Mouse (Mus musculus): ENCODE results near the gene 4931422A03Rik.

The 4931422A03Rik gene

GRCm38 (mm10) chr2:103935691-103936435 lies 92.3 kb downstream of the 4931422A03Rik start:
- no peak for DNase-seq (ENCODE audit: low spot score)

DNA sequence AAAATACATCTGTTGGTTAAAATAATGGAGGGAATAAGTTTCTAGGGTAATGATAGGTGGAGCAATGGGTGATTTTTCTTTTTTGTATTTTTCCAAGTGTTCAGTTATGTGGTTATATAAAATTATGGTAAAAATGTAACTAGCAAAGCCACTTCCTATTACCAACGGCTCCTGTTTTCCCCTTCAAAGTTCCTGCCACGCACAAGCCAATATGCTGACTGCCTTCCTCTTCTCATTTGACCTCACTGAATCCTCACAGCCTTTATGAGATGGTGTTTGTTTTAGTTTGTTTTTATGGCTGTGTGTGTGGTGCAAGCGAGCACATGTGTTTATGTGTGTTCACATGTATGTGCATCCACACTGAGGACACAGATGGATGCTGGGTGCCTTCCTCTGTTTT lies 93.5 kb downstream of the 4931422A03Rik start:
- no peak for DNase-seq (ENCODE audit: low spot score)

GRCm38 (mm10) chr2:103934270-103934669 lies 93.9 kb downstream of the 4931422A03Rik start:
- no peak for DNase-seq (ENCODE audit: low spot score)

- DNase-seq (ENCODE audit: low spot score) = no peak
Observed at GRCm38 (mm10) chr2:103932480-103932879, 95.7 kb downstream of the 4931422A03Rik start.

DNA sequence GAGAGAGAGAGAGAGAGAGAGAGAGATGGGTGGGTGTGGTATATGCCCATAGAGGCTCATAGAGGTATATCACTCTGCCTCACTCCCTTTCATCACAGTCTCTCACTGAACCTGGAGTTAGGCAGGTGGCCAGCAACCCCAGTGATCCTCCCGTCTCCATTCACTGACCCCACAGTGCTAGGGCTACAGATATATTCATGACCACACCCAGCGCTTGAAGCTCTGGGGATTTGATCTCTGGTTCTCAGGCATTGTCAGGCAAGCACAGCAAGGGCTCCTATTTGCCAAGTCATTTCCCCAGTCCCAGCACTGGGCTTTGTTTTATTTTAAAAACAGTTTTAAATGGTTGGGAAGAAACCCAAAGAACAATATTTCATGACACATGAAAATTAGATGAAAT lies 96.1 kb downstream of the 4931422A03Rik start:
- DNase-seq (ENCODE audit: low spot score) = no peak

DNA sequence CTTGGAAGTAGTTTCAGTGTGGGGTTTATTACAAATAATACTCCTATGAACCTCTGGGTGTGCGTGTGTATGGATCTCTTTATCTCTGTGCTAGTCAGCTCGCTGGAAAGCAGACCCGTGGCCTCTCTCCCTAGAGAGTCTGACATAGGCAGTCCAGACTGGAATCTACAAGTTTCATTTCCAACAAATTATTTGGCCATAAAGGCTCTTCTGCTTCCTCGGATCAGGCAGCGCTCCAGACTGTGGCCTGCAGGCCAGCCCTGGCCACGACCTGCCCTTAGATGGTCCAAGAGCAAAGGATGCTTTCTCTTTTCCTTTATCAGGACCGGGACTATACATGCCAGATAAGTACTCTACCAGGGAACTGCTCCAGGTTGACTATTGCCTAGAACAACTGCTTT lies 96.7 kb downstream of the 4931422A03Rik start:
- DNase-seq (ENCODE audit: low spot score) = no peak

DNA sequence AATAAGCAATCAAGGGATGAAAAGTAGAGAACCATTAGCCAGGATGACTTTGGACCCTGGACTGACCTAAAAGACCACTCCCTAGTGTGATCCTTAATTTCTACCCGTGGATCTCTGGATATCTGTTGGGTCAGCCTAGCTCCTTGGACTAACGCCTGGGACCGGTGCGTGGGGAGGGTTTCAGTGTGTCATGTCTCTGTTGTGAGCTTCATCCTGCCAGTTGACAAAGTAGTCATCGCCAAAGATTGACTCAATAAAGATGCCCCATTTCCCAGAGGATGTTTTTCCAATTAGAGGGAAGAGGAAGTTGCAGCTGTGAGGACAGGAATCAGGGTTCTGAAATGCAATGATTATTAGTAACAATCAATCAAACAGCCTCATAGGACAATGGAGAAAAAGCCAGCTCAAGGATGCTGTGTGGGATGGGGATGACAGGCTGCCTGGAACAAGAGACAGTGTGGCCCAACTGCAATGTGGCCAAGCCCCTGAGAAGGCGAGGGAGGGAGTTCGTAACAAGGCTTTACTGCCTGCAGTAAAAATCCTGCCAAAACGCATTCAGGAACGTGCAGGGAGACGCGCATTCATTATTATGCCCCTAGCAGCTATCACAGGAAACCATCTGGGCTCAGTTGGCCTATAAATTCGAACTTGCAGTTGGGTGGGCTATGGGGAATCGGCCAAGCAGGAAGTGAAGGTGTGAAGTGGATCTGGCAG lies 97.7 kb downstream of the 4931422A03Rik start:
- no peak for DNase-seq (ENCODE audit: low spot score)

DNA sequence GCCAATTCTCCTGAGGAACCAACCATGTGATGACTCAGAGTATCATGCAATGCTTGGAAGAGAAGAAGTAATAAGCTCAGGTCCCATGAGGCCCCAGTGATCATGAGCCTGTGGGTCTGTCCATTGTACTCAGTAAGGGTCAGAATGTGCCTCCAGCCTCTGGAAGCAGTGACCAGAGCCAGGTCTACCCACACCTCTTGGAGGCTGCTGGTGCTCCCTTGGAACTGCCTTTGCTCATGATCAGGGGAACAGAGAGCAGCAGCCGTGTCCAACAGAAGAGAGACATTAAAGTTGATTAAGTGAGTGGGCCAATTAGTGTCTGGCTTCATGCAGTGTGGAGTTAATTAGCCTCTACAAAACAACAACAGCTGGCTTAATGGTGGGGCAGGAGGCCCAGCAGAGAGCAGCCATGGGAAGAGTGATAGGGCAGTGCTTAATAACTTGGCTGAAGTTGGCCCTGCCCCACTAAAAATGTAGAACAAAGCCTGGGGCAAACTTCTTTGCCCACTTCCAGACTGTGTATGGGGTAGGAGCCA lies 100.5 kb downstream of the 4931422A03Rik start:
- no peak for DNase-seq (ENCODE audit: low spot score)

- DNase-seq (ENCODE audit: low spot score) = no peak
Observed at GRCm38 (mm10) chr2:103926586-103927113, 101.5 kb downstream of the 4931422A03Rik start.

GRCm38 (mm10) chr2:103919488-103919887 lies 108.7 kb downstream of the 4931422A03Rik start:
- DNase-seq (ENCODE audit: low spot score) = no peak

GRCm38 (mm10) chr2:103918375-103918774 lies 109.8 kb downstream of the 4931422A03Rik start:
- DNase-seq (ENCODE audit: low spot score) = no peak

DNA sequence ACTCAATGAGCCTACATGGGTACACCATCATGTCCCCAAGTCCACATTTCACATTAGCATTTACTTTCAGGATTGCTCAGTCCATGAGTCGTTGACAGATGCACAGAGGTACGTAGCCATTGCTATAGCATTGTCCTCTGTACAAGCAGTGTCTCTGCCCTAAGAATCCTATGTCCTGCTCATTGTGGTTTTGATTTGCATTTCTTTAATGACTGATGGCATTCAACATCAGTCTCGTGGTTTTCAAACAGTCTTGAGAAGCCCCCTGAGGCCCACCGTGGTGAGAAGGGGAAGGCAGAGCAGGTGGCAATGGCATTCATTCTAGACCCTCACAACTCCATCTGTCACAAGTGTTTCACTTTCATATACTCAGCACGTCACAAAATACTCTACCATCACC lies 110.8 kb downstream of the 4931422A03Rik start:
- DNase-seq (ENCODE audit: low spot score) = no peak

Measured in ovary, postnatal 14 days (tissue).